Mouse (Mus musculus) left cerebral cortex, postnatal 14 days (tissue): ENCODE data around the gene Esrrg. TPM values are rescaled to one million over a fixed set of nuclear protein-coding genes. Genes with fewer than 3 reads are reported as not detected.

Source experiments
- DNase-seq, 2 experiments: peaks; one replicate each; pipeline ENCODE4 v3.0.0; 2021 to 2022; ENCODE audit warnings: low spot score in 2 of 2, mixed read lengths in 1 of 2
- intact Hi-C: fragments of 180-260 bp; cut with DNase I; formaldehyde crosslinking; loops from one replicate; pipeline ENCODE4 v1.15.1; 2025
- total RNA-seq, 2 experiments: library from RNA; stranded (reverse); gene quantifications; 2 replicates each; pipeline ENCODE4 v1.2.3; 2021

Esrrg gene
- total RNA-seq, 2 experiments from 2014 or later, result 21.6 to 25.1 TPM

GRCm38 (mm10) chr1:188260259-188261107, 651.9 kb downstream of the Esrrg start:
- DNase-seq, result no peak
- intact Hi-C loops, result no loop called here

DNA sequence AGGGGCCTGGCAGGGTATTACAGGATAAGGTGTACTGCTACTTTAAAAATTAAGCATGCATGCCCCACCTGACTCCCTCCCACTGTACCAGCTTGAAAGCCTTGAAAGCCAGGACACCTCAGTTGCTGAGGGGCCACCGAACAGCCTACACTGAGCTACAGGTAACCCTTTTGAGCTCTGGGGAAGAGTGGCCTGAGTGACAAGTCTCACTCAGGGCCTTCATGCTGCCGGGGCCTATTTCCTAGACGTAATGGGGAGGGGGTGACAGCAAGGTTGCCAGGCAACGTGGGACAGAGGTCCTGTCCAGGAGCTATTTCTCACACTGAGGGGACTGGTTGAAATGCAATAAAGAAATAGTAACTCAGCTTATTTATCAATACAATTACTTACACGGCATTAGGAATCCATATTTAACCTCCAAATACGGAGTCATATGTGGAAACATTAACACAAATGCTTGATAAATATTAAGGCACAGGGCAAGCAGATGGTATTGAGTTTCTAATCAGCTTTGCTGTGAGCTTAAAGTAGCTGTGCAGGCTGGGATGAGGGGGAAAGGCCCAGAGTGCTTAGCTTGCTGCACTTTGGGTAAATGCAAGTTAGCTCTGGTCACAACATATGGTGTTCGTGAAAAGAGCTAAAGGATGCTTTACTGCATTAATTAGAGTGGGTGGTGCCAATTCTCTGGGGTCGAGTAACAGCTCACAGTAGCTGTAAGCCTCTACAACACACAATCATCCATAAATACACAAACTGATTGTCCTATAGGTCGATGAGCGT, 653.5 kb downstream of the Esrrg start, which contains the start of gene Ush2a:
TSS of gene Ush2a (plus strand) at position 121 of the 780 bp plus-strand sequence.
- DNase-seq, result no peak
- intact Hi-C loops, result no loop called here
